Mouse (Mus musculus) urinary bladder, postnatal 25 days (tissue): Measurements from ENCODE around the gene Tcfl5.

ENCODE experiments used
- DNase-seq: peaks from one replicate; pipeline ENCODE4 v3.0.0; 2022; ENCODE audit warnings: low spot score

Gene Tcfl5

DNA sequence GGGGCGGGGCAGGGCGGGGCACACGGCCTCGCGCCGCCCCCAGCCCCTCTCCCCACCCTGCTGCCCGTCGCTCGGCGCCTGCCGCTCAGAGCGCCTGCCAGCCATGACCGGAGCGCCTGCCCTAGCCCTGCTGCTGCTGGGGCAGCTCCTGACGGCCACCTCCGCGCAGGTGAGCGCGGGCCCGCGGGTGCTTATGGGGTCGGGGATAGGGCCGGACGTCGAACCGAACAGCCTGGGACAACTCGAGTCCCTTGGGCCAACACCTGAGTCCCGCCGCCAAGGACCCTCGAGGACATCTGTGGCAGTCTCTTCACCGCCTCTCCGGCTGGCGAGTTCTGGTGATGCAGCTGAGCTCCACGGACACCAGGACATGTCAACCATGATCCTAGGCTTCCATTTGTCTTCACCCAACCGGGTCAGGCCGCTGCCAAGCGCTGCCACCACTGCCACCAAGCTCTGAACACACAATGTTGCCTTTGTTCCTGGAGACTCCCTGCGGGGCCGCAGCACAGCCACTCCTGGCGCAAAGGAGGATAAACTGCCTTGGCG lies 44.3 kb downstream of the Tcfl5 start:
- DNase-seq, result no peak

DNA sequence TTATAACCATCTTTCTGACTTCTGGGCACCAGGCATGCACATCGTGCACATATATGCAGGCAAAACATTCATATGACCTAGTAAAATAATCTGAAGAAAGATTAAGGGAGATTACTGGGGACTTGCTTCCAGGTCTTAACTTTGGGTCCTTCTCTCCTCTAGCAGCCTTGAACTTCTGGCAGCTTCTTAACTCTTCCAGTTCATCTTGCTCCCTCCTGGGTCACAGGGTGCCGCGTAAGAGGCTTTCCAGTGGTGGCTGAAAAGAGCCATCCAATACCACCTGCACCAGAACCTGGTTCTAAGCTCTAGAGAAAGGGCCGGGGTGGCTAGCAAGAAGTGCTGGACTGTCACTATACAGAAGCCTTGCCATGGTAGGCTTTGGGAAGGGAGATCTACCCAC lies 45.0 kb downstream of the Tcfl5 start, which contains the start of gene Col9a3:
Gene Col9a3, plus strand, starts transcription at position 301 of the 400 bp plus-strand sequence.
- no peak for DNase-seq

DNA sequence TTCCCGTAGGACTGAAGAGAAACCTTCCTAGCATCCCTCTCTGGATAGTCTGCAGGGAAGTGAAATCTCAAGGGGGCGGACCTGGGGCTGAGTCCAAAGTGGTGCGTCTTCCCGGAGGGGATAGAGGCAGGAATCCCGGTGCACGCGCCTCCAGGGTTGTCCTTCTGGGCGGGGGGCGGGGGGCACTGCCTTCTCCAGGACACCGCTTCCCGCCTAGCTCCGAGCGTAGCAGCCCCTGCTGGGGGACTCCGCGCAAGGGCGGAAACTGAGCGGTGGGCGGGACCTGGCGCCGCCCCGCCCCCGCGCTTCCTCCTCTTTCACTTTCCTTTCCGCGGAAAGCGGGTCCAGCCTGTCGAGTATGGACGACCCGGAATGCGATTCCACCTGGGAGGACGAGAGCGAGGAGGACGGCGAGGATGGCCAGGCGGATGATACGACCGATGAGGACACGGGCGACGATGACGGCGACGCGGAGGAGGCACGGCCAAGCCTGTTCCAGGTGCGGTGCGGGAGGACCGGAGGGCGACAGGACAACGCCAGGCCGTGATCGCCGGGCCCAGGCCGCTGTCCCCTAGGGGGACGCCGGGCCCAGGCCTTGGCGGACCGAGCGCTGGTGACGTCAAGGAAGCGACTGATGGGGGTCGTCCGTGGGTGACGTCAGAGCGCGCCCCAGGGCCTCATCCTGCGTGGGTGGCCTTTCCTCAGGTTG lies 53.2 kb downstream of the Tcfl5 start, which contains the start of gene Ogfr:
Gene Ogfr, plus strand, starts transcription at position 123 of the 709 bp plus-strand sequence.
- DNase-seq, result peak; percentile 75

DNA sequence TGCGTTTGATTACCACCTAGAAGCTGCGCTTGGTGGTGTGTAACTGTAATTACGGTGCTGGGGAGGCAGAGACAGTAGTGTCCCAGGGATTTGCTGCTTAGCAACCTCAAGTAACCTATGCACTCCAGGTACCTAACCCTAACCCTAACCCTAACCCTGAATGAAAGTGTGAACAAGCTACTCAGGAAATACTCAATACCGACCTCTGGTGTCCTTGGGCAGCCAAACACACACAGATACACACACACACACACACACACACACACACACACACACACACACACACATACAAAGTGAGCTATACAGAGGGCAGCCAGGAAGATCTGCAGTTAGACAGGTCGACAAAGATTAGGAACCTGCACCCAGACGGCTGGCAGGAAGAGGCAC lies 53.8 kb downstream of the Tcfl5 start:
- DNase-seq, result no peak

DNA sequence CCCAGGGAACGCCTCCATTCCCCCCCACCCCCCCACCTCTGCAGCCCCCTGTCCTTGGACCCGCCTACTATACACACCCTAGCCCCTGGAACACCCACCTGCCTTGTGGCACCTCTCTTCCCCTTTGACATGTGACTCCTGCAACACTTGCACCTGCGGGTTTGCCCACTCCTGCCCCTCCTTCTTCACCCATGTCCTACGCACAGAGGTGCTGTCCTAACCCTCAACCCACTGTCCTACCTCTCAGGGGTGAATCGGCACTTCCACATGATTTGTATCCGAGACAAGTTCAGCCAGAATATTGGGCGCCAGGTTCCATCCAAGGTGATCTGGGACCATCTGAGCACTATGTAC lies 59.4 kb downstream of the Tcfl5 start:
- no peak for DNase-seq

DNA sequence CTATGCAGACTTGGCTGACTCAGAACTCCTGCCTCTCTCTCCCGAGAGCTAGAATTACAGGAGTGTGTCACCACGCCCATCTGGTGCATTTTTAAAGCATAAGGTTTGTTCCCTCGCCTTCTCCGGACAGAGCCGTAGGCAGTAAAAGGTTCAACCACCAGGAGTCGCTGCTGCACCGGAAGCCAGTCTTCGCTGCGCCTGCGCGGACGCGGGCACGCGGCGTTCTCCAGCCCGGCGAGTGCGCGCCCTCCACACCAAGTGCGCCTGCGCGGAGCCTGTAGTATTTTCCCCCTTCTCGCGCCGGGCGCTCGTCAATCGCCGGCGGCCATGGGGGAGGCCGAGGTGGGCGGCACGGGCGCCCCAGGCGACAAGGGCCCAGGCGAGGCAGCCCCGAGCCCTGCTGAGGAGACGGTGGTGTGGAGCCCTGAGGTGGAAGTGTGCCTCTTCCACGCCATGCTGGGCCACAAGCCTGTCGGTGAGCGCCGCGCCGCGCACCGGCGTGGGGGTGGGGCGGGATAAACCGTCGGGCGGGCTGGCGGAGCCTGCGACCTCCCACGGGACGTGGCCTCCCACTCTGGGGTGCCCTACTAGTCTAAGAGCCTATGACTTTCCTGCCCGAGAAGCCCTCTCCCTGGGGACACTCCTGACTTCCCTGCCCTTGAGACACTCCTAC lies 59.9 kb downstream of the Tcfl5 start:
- peak; percentile 100 for DNase-seq

DNA sequence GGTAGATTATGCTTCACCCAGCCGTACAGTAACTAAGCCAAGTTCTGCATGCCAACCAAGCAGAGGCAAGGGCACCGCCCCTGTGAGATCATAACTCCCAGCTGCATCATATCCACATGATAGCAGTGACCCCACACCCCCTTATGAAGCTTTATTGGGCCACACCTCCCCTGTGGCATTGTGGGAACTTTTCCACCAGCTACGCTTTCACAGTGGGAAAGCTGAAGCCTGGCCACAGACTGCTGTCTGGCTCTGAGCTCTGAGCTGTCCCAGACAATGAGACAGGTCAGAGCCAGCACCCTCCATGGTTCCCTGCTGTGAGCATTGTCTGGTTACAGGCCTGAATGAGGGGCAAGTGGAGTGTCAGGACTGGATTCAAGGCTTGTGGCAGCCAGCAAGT lies 61.5 kb downstream of the Tcfl5 start, which contains the start of gene Mrgbp:
Gene Mrgbp, plus strand, starts transcription at position 303 of the 400 bp plus-strand sequence.
- DNase-seq, result peak; percentile 17

DNA sequence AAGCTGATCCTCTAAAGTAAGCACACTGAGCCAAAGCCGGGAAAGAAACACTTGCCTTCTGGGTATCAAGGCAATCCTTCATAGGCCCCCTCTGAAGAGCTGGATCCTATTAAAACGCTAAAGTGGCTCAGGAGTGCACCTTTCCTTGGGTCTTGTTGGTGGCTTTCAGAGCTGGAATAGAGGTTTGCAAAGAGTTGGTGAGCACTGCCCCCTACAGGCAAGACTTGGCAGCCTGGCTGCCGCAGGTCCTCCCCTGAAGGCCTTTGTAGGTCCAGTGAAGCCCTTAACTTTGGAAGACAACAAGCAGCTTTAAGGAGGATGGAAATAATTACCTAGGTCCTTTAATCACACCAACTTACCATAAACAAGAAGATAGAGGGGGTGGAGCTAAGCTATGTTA lies 63.8 kb downstream of the Tcfl5 start:
- DNase-seq, result peak; percentile 71

DNA sequence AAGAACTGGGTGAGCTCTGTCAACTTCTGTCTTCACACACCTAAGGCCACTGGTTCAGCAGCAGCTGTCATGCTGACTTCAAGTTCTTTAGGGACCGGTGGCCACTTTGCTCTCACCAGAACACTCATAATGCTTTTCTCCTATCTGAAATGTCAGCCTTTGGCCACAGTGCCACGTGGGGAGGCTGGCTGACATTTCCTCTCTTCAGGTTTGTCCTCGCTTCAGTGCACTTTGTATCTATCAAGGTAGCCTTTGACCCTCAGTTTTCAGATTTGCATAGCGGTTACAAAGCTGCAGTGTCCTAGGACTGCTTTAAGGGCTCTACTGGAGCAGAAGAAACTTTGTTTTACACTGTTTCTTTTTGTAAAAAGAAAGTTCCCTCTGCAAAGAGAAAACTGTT lies 66.0 kb downstream of the Tcfl5 start:
- no peak for DNase-seq
